Mouse (Mus musculus) ovary, postnatal 36 days (tissue): ENCODE data around the gene Lyrm9.
"Not testable (repeated sequence)": the region's sequence is repeated elsewhere in the genome, so short reads cannot be mapped to it uniquely, and the experiment has no call there.

ENCODE experiments used
- DNase-seq: peaks from one replicate; pipeline ENCODE4 v3.0.0; 2022; ENCODE audit warnings: low spot score, mixed read lengths

Gene Lyrm9

GRCm38 (mm10) chr11:78851216-78851870 lies 25.0 kb downstream of the Lyrm9 start:
- DNase-seq, result no peak

GRCm38 (mm10) chr11:78851871-78852265 lies 25.5 kb downstream of the Lyrm9 start:
- DNase-seq, result no peak

- DNase-seq, result no peak
Measured at GRCm38 (mm10) chr11:78852529-78852928, 26.1 kb downstream of the Lyrm9 start.

- DNase-seq, result peak; percentile 80
Measured at GRCm38 (mm10) chr11:78856310-78856709, 29.9 kb downstream of the Lyrm9 start.

- DNase-seq, result no peak
Measured at GRCm38 (mm10) chr11:78857611-78858010, 31.2 kb downstream of the Lyrm9 start.

GRCm38 (mm10) chr11:78863898-78864297 lies 37.5 kb downstream of the Lyrm9 start:
- DNase-seq, result no peak

- no peak for DNase-seq
Measured at GRCm38 (mm10) chr11:78864567-78865278, 38.3 kb downstream of the Lyrm9 start.

GRCm38 (mm10) chr11:78865314-78865713 lies 38.9 kb downstream of the Lyrm9 start:
- no peak for DNase-seq

GRCm38 (mm10) chr11:78866486-78866885 lies 40.1 kb downstream of the Lyrm9 start:
- no peak for DNase-seq

GRCm38 (mm10) chr11:78867696-78868095 lies 41.3 kb downstream of the Lyrm9 start:
- DNase-seq, result no peak

- not testable (repeated sequence) for DNase-seq
Measured at GRCm38 (mm10) chr11:78869205-78869604, 42.8 kb downstream of the Lyrm9 start.

GRCm38 (mm10) chr11:78870891-78871290 lies 44.5 kb downstream of the Lyrm9 start:
- DNase-seq, result no peak

- no peak for DNase-seq
Measured at GRCm38 (mm10) chr11:78872782-78873181, 46.4 kb downstream of the Lyrm9 start.

GRCm38 (mm10) chr11:78879727-78880126 lies 53.3 kb downstream of the Lyrm9 start:
- DNase-seq, result no peak

GRCm38 (mm10) chr11:78886693-78887092 lies 60.3 kb downstream of the Lyrm9 start:
- no peak for DNase-seq

- DNase-seq, result peak; percentile 67
Measured at GRCm38 (mm10) chr11:78887102-78887971, 61.0 kb downstream of the Lyrm9 start.

- no peak for DNase-seq
Measured at GRCm38 (mm10) chr11:78889156-78889555, 62.8 kb downstream of the Lyrm9 start.
